Mouse (Mus musculus) G1E (cell line): ENCODE measurements around the gene 2310011J03Rik. TPM values are rescaled to one million over a fixed set of nuclear protein-coding genes. Genes with fewer than 3 reads are reported as not detected.
A peak's percentile ranks its signal among the peaks of the same experiment; 100 is the strongest.

Source experiments
- ATAC-seq: 2 replicates; pipeline ENCODE4 v1.8.0; 2016; ENCODE audit warnings: mild to moderate bottlenecking; ENCODE audit not compliant: insufficient number of reproducible peaks, poor library complexity, low FRiP score, severe bottlenecking; ENCODE audit errors: extremely low read depth
- DNase-seq: peaks from one replicate; pipeline ENCODE4 v3.0.0; 2012; ENCODE audit warnings: low spot score
- H3K27me3 ChIP-seq: 2 replicates; pipeline ENCODE4 v1.6.1; 2012; ENCODE audit warnings: mild to moderate bottlenecking, low read length, inconsistent platforms; ENCODE audit not compliant: insufficient read depth
- H3K36me3 ChIP-seq: replicated peaks from 2 replicates; pipeline ENCODE3; 2012; ENCODE audit warnings: mild to moderate bottlenecking, inconsistent platforms
- H3K4me1 ChIP-seq: 2 replicates; pipeline ENCODE4 v1.6.1; 2012; ENCODE audit warnings: low read depth, low read length, inconsistent platforms, mixed read lengths; ENCODE audit not compliant: insufficient read depth
- H3K4me3 ChIP-seq: 2 replicates; pipeline ENCODE4 v1.5.1; 2012; ENCODE audit warnings: low read depth, mild to moderate bottlenecking, inconsistent platforms, low read length, moderate library complexity, mixed read lengths
- H3K9me3 ChIP-seq: replicated peaks from 2 replicates; pipeline ENCODE4 v1.6.1; 2012; ENCODE audit warnings: inconsistent platforms
- CTCF ChIP-seq: IDR thresholded peaks from 2 replicates; pipeline ENCODE4 v1.5.1; 2012; ENCODE audit warnings: low read depth, low read length, inconsistent platforms, mixed read lengths
- GATA1 ChIP-seq: IDR thresholded peaks from 2 replicates; pipeline ENCODE4 v1.6.1; 2012; ENCODE audit warnings: borderline replicate concordance, low read length, inconsistent platforms, mixed read lengths
- GATA2 ChIP-seq: IDR thresholded peaks from 2 replicates; pipeline ENCODE4 v1.6.1; 2012; ENCODE audit warnings: low read depth, low read length, inconsistent platforms, borderline replicate concordance
- POLR2AphosphoS5 ChIP-seq: IDR thresholded peaks from 2 replicates; pipeline ENCODE4 v1.6.1; 2012; ENCODE audit warnings: low read depth, low read length, inconsistent platforms; ENCODE audit not compliant: insufficient replicate concordance
- TAL1 ChIP-seq: conservative IDR thresholded peaks from 2 replicates; pipeline ENCODE4 v1.6.1; 2012; ENCODE audit warnings: low read depth, low read length, inconsistent platforms, mixed read lengths
- polyA plus RNA-seq: library from polyadenylated mRNA; stranded (reverse); fragments of >175 nt; gene quantifications from 2 replicates; pipeline ENCODE4 v1.2.3, GENCODE M21; 2012
- total RNA-seq, 2 experiments: library from RNA; stranded (forward) in 1 of 2; stranded (reverse) in 1 of 2; fragments of 200-1000 nt in 1 of 2; fragments of >200 nt in 1 of 2; fragmentation: Nextera tagmentation in 1 of 2; gene quantifications; 2 replicates each; pipeline ENCODE4 v1.2.3; 2014 to 2017

The 2310011J03Rik gene
- total and polyA plus RNA-seq, 3 experiments = 17.6 to 92.5 (median 27.0) TPM

GRCm38 (mm10) chr10:80317011-80317410 is 3.3 kb downstream of the 2310011J03Rik start:
- H3K27me3 ChIP-seq = peaks cover 22% of the 10 kb centered on the region
- peak overlapping the region; percentile 48; the same call in 1 of the 2 replicates for H3K4me3 ChIP-seq

DNA sequence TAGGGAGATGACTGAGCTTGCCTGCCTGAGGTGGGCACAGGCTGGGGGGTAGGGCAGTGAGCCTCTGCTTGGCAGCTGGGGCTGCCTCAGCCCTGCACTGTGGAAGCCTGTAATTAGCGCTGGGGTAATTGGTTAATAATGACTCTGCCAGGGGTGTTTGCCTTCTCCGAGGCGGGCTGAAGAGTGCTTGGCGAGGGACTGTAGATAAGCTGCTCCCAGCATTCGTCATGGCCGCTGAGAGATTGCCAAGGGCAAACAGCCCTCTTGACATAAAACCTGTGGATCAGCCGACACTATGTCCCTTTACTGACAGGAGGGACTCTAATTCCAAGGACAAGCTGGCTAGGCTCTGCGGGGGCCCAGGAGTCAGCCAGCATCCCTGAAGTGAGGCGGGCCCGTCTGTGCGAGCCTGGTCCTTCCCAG is 4.0 kb downstream of the 2310011J03Rik start:
- Histone ChIP-seq H3K9me3 (peaks cover 4% of the 10 kb centered on the region), H3K27me3 (peaks cover 28% of the 10 kb centered on the region), H3K4me1 (peaks cover 66% of the 10 kb centered on the region), H3K36me3 (peaks cover 55% of the 10 kb centered on the region), H3K4me3 (no peak overlapping the region; the same call in 1 of the 2 replicates)
- TF ChIP-seq GATA1 = no peak
- TF ChIP-seq CTCF = no peak
- TF ChIP-seq POLR2AphosphoS5 = no peak; the same call in 1 of the 2 replicates
- no peak for TF ChIP-seq TAL1
- TF ChIP-seq GATA2 = no peak
- DNase-seq = no peak
- ATAC-seq = no peak

More at GRCm38 (mm10) chr10:80317011-80317410, 3.3 kb downstream of the 2310011J03Rik start:
- DNase-seq (peak; percentile 56), ATAC-seq (no peak)
- peaks cover 4% of the 10 kb centered on the region for H3K9me3 ChIP-seq
- H3K36me3 ChIP-seq = peaks cover 61% of the 10 kb centered on the region
- TF ChIP-seq POLR2AphosphoS5 (no peak), GATA2 (no peak), CTCF (no peak), GATA1 (no peak), TAL1 (no peak)
- peaks cover 73% of the 10 kb centered on the region for H3K4me1 ChIP-seq

- TF ChIP-seq CTCF (no peak), GATA1 (no peak), POLR2AphosphoS5 (no peak), TAL1 (no peak), GATA2 (no peak)
- ATAC-seq (no peak), DNase-seq (no peak)
- Histone ChIP-seq H3K4me3 (peak overlapping the region; percentile 1; the same call in 1 of the 2 replicates), H3K27me3 (peaks cover 39% of the 10 kb centered on the region), H3K36me3 (peaks cover 52% of the 10 kb centered on the region), H3K9me3 (peaks cover 4% of the 10 kb centered on the region), H3K4me1 (peaks cover 64% of the 10 kb centered on the region)
These were observed 5.0 kb downstream of the 2310011J03Rik start for GRCm38 (mm10) chr10:80315315-80315714.

DNA sequence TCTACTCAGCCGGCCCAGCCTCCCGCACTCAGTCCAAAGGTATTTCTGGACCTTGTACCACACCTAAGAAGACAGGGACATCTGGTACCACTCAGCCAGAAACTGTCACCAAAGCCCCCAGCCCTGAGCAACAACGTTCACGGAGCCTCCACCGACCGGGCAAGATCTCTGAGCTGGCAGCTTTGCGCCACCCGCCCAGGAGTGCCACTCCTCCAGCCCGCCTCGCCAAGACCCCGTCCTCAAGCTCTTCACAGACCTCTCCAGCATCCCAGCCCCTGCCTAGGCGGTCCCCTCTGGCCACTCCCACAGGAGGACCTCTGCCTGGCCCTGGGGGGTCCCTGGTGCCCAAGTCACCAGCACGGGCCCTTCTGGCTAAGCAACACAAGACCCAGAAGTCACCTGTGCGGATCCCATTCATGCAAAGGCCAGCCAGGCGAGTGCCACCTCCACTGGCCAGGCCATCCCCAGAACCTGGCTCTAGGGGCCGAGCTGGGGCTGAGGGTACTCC is 5.8 kb downstream of the 2310011J03Rik start:
- peaks cover 51% of the 10 kb centered on the region for H3K36me3 ChIP-seq
- TF ChIP-seq GATA1 (no peak), GATA2 (no peak)
- no peak overlapping the region for H3K4me3 ChIP-seq
- H3K27me3 ChIP-seq = peaks cover 40% of the 10 kb centered on the region
- peaks cover 4% of the 10 kb centered on the region for H3K9me3 ChIP-seq
- DNase-seq = no peak
- no peak for ATAC-seq
- peaks cover 62% of the 10 kb centered on the region for H3K4me1 ChIP-seq

GRCm38 (mm10) chr10:80313627-80314201 is 6.6 kb downstream of the 2310011J03Rik start:
- Histone ChIP-seq H3K4me3 (no peak overlapping the region), H3K27me3 (peaks cover 48% of the 10 kb centered on the region), H3K9me3 (peaks cover 4% of the 10 kb centered on the region), H3K4me1 (peaks cover 53% of the 10 kb centered on the region), H3K36me3 (peaks cover 42% of the 10 kb centered on the region)
- ATAC-seq (no peak), DNase-seq (no peak)
- TF ChIP-seq GATA2 (no peak), POLR2AphosphoS5 (no peak), CTCF (no peak), GATA1 (no peak), TAL1 (no peak)

DNA sequence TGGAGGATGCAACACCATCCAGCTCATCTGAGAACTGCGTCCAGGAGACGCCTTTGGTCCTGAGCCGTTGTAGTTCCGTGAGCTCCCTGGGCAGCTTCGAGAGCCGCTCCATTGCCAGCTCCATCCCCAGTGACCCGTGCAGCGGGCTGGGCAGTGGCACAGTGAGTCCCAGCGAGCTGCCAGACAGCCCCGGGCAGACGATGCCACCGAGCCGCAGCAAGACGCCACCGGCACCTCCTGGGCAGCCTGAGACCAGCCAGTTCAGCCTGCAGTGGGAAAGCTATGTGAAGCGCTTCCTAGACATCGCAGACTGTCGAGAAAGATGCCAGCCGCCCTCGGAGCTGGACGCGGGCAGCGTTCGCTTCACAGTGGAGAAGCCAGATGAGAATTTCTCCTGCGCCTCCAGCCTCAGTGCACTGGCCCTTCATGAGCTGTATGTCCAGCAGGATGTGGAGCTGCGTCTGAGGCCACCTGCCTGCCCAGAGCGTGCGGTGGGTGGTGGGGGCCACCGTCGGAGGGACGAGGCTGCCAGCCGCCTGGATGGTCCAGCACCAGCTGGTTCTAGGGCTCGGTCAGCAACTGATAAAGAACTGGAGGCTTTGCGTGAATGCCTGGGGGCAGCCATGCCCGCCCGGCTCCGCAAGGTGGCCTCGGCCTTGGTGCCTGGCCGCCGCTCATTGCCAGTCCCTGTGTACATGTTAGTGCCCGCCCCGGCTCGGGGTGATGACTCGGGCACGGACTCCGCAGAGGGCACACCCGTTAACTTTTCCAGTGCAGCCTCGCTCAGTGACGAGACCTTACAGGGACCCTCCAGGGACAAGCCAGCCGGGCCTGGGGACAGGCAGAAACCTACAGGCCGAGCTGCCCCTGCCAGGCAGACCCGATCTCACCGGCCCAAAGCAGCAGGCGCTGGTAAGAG is 7.5 kb downstream of the 2310011J03Rik start:
- ATAC-seq = no peak

More for the DNA sequence above, 7.5 kb downstream of the 2310011J03Rik start:
- Histone ChIP-seq H3K4me3 (no peak overlapping the region), H3K4me1 (peaks cover 46% of the 10 kb centered on the region), H3K36me3 (peaks cover 34% of the 10 kb centered on the region), H3K27me3 (peaks cover 57% of the 10 kb centered on the region), H3K9me3 (peaks cover 4% of the 10 kb centered on the region)
- TF ChIP-seq POLR2AphosphoS5 = no peak
- TF ChIP-seq CTCF = no peak
- no peak for TF ChIP-seq GATA1
- TF ChIP-seq GATA2 = no peak
- no peak for DNase-seq
